Mouse (Mus musculus) spleen, postnatal 10 days (tissue): Measurements from ENCODE around the gene Uckl1.

ENCODE experiments used
- DNase-seq, 2 experiments: peaks; one replicate each; pipeline ENCODE4 v3.0.0; 2021 to 2022; ENCODE audit warnings: low spot score in 2 of 2

Gene Uckl1

GRCm38 (mm10) chr2:181520118-181520935, 64.4 kb downstream of the Uckl1 start, which contains the start of gene Dnajc5:
TSS of gene Dnajc5 (plus strand) at chr2:181520485.
- DNase-seq = peak; percentile 94 to 98

- DNase-seq = no peak
These were observed 65.5 kb downstream of the Uckl1 start for GRCm38 (mm10) chr2:181519201-181519600.
